Mouse (Mus musculus): ENCODE measurements around the gene Zc3hav1l. TPM values are rescaled to one million over a fixed set of nuclear protein-coding genes. Genes with fewer than 3 reads are reported as not detected.

Zc3hav1l gene
- 13.7 and 15.6 TPM in 2 replicates for polyA plus RNA-seq (2015; fragmentation: Nextera tagmentation; extraction: Ambion mirVana)

- Histone ChIP-seq H3K4me3 (peak within 1 kb of the TSS; percentile 87), H3K27ac (peak within 1 kb of the TSS; percentile 97), H3K27me3 (no peaks in the 10 kb centered on the region), H3K36me3 (peaks cover 32% of the 10 kb centered on the region), H3K4me2 (peak within 1 kb of the TSS; percentile 74), H3K9me3 (no peaks in the 10 kb centered on the region), H3K4me1 (peaks cover 17% of the 10 kb centered on the region), H3K9ac (peak within 1 kb of the TSS; percentile 97)
- under 1% methylated on average over 70 of the region's 70 CpGs for WGBS
- peak; percentile 96 for ATAC-seq (ENCODE audit: insufficient number of reproducible peaks, insufficient read depth, low FRiP score, low TSS enrichment, low read depth)
These were observed at the start of gene Zc3hav1l for GRCm38 (mm10) chr6:38298761-38299401. Gene Zc3hav1l, minus strand, starts transcription at chr6:38299259.

GRCm38 (mm10) chr6:38347875-38348274, 48.8 kb upstream of the Zc3hav1l start:
- Histone ChIP-seq H3K27ac (no peak overlapping the region), H3K4me1 (no peaks in the 10 kb centered on the region), H3K9me3 (no peaks in the 10 kb centered on the region), H3K36me3 (no peaks in the 10 kb centered on the region), H3K4me3 (no peak overlapping the region), H3K4me2 (no peak overlapping the region), H3K27me3 (peaks cover 32% of the 10 kb centered on the region), H3K9ac (no peak overlapping the region)
- WGBS: 83% methylated on average over 5 of the region's 5 CpGs
- no peak for ATAC-seq (ENCODE audit: insufficient number of reproducible peaks, insufficient read depth, low FRiP score, low TSS enrichment, low read depth)

- Histone ChIP-seq H3K4me2 (no peak overlapping the region), H3K9ac (no peak overlapping the region), H3K27me3 (peaks cover 13% of the 10 kb centered on the region), H3K9me3 (no peaks in the 10 kb centered on the region), H3K4me3 (no peak overlapping the region), H3K36me3 (no peaks in the 10 kb centered on the region), H3K27ac (no peak overlapping the region), H3K4me1 (no peaks in the 10 kb centered on the region)
- 43% methylated on average over 7 of the region's 7 CpGs for WGBS
- ATAC-seq (ENCODE audit: insufficient number of reproducible peaks, insufficient read depth, low FRiP score, low TSS enrichment, low read depth): no peak
These were observed 46.7 kb upstream of the Zc3hav1l start for GRCm38 (mm10) chr6:38345796-38346195.

- Histone ChIP-seq H3K4me1 (no peaks in the 10 kb centered on the region), H3K36me3 (no peaks in the 10 kb centered on the region), H3K27me3 (no peaks in the 10 kb centered on the region), H3K4me3 (no peak overlapping the region), H3K4me2 (no peak overlapping the region), H3K27ac (no peak overlapping the region), H3K9me3 (no peaks in the 10 kb centered on the region), H3K9ac (no peak overlapping the region)
- WGBS: 76% methylated on average over 7 of the region's 7 CpGs
- ATAC-seq (ENCODE audit: insufficient number of reproducible peaks, insufficient read depth, low FRiP score, low TSS enrichment, low read depth): no peak
These were observed 45.1 kb upstream of the Zc3hav1l start for GRCm38 (mm10) chr6:38344006-38344670.

GRCm38 (mm10) chr6:38343581-38343980, 44.5 kb upstream of the Zc3hav1l start:
- Histone ChIP-seq H3K9me3 (no peaks in the 10 kb centered on the region), H3K27ac (no peak overlapping the region), H3K4me1 (no peaks in the 10 kb centered on the region), H3K9ac (no peak overlapping the region), H3K4me2 (no peak overlapping the region), H3K27me3 (no peaks in the 10 kb centered on the region), H3K36me3 (no peaks in the 10 kb centered on the region), H3K4me3 (no peak overlapping the region)
- ATAC-seq (ENCODE audit: insufficient number of reproducible peaks, insufficient read depth, low FRiP score, low TSS enrichment, low read depth): no peak
- 54% methylated on average over 3 of the region's 3 CpGs for WGBS

- no peak for ATAC-seq (ENCODE audit: insufficient number of reproducible peaks, insufficient read depth, low FRiP score, low TSS enrichment, low read depth)
- no peaks in the 10 kb centered on the region for H3K36me3 ChIP-seq
These were observed 43.6 kb upstream of the Zc3hav1l start for GRCm38 (mm10) chr6:38342666-38342992.

GRCm38 (mm10) chr6:38341751-38342665, 42.9 kb upstream of the Zc3hav1l start:
- Histone ChIP-seq H3K9me3 (no peaks in the 10 kb centered on the region), H3K9ac (no peak overlapping the region), H3K27me3 (no peaks in the 10 kb centered on the region), H3K36me3 (no peaks in the 10 kb centered on the region), H3K27ac (no peak overlapping the region), H3K4me2 (no peak overlapping the region), H3K4me1 (no peaks in the 10 kb centered on the region), H3K4me3 (no peak overlapping the region)
- no peak for ATAC-seq (ENCODE audit: insufficient number of reproducible peaks, insufficient read depth, low FRiP score, low TSS enrichment, low read depth)
- 70% methylated on average over 11 of the region's 11 CpGs for WGBS

More at GRCm38 (mm10) chr6:38342666-38342992, 43.6 kb upstream of the Zc3hav1l start:
- 77% methylated on average over 8 of the region's 8 CpGs for WGBS
- Histone ChIP-seq H3K4me1 (no peaks in the 10 kb centered on the region), H3K4me2 (no peak overlapping the region), H3K27me3 (no peaks in the 10 kb centered on the region), H3K9ac (no peak overlapping the region), H3K4me3 (no peak overlapping the region), H3K9me3 (no peaks in the 10 kb centered on the region), H3K27ac (no peak overlapping the region)

- H3K4me3 ChIP-seq: no peak overlapping the region
- no peak overlapping the region for H3K9ac ChIP-seq
- H3K27ac ChIP-seq: no peak overlapping the region
- no peaks in the 10 kb centered on the region for H3K27me3 ChIP-seq
- H3K4me2 ChIP-seq: no peak overlapping the region
- no peaks in the 10 kb centered on the region for H3K36me3 ChIP-seq
- H3K4me1 ChIP-seq: no peaks in the 10 kb centered on the region
- 72% methylated on average over 2 of the region's 2 CpGs for WGBS
- no peaks in the 10 kb centered on the region for H3K9me3 ChIP-seq
- no peak for ATAC-seq (ENCODE audit: insufficient number of reproducible peaks, insufficient read depth, low FRiP score, low TSS enrichment, low read depth)
These were observed 40.0 kb upstream of the Zc3hav1l start for GRCm38 (mm10) chr6:38339078-38339477.

GRCm38 (mm10) chr6:38337951-38338350, 38.9 kb upstream of the Zc3hav1l start:
- no peak overlapping the region for H3K4me3 ChIP-seq
- H3K36me3 ChIP-seq: no peaks in the 10 kb centered on the region
- no peaks in the 10 kb centered on the region for H3K4me1 ChIP-seq
- no peaks in the 10 kb centered on the region for H3K27me3 ChIP-seq
- H3K27ac ChIP-seq: no peak overlapping the region
- no peak overlapping the region for H3K9ac ChIP-seq
- no peak for ATAC-seq (ENCODE audit: insufficient number of reproducible peaks, insufficient read depth, low FRiP score, low TSS enrichment, low read depth)
- H3K4me2 ChIP-seq: no peak overlapping the region
- no peaks in the 10 kb centered on the region for H3K9me3 ChIP-seq
- WGBS: 77% methylated on average over 6 of the region's 6 CpGs

GRCm38 (mm10) chr6:38337166-38337705, 38.2 kb upstream of the Zc3hav1l start:
- no peak overlapping the region for H3K4me3 ChIP-seq
- H3K9ac ChIP-seq: no peak overlapping the region
- no peak for ATAC-seq (ENCODE audit: insufficient number of reproducible peaks, insufficient read depth, low FRiP score, low TSS enrichment, low read depth)
- H3K4me2 ChIP-seq: no peak overlapping the region
- no peaks in the 10 kb centered on the region for H3K27me3 ChIP-seq
- H3K4me1 ChIP-seq: no peaks in the 10 kb centered on the region
- H3K36me3 ChIP-seq: no peaks in the 10 kb centered on the region
- H3K27ac ChIP-seq: no peak overlapping the region
- H3K9me3 ChIP-seq: no peaks in the 10 kb centered on the region
- 82% methylated on average over 4 of the region's 4 CpGs for WGBS

GRCm38 (mm10) chr6:38335264-38335663, 36.2 kb upstream of the Zc3hav1l start:
- no peaks in the 10 kb centered on the region for H3K9me3 ChIP-seq
- WGBS: 85% methylated on average over 6 of the region's 6 CpGs
- no peaks in the 10 kb centered on the region for H3K4me1 ChIP-seq
- ATAC-seq (ENCODE audit: insufficient number of reproducible peaks, insufficient read depth, low FRiP score, low TSS enrichment, low read depth): no peak
- no peaks in the 10 kb centered on the region for H3K27me3 ChIP-seq
- H3K36me3 ChIP-seq: no peaks in the 10 kb centered on the region
- H3K27ac ChIP-seq: no peak overlapping the region
- no peak overlapping the region for H3K4me2 ChIP-seq
- H3K4me3 ChIP-seq: no peak overlapping the region
- H3K9ac ChIP-seq: no peak overlapping the region

Measured in embryonic facial prominence, embryonic 13.5 days (tissue).